Mouse (Mus musculus) lung, postnatal 0 days (tissue): ENCODE data around the gene Bicdl2. TPM values are rescaled to one million over a fixed set of nuclear protein-coding genes. Genes with fewer than 3 reads are reported as not detected.

ENCODE experiments used
- ATAC-seq: fragments of 200-750 bp; cut with Nextera tagmentation; 2 replicates; pipeline ENCODE4 v1.8.0; 2017; ENCODE audit warnings: moderate library complexity
- DNase-seq: peaks from one replicate; pipeline ENCODE4 v3.0.0-alpha.2; 2016; ENCODE audit warnings: low spot score
- H3K27ac ChIP-seq: fragments of 300-500 bp; sonication (generic); 2 replicates; pipeline ENCODE4 v1.5.1; 2014; ENCODE audit warnings: antibody characterized with exemption, mild to moderate bottlenecking, low read length, mixed read lengths
- H3K27me3 ChIP-seq: fragments of 300-500 bp; sonication (generic); replicated peaks from 2 replicates; pipeline ENCODE4 v1.6.1; 2014; ENCODE audit warnings: low read length, mixed read lengths; ENCODE audit not compliant: insufficient read depth
- H3K36me3 ChIP-seq: fragments of 300-500 bp; sonication (generic); 2 replicates; pipeline ENCODE4 v1.6.1; 2014; ENCODE audit warnings: low read length, mixed read lengths; ENCODE audit not compliant: insufficient read depth
- H3K4me1 ChIP-seq: fragments of 300-500 bp; sonication (generic); 2 replicates; pipeline ENCODE4 v1.6.1; 2014; ENCODE audit warnings: antibody characterized with exemption, low read depth, low read length, mixed read lengths; ENCODE audit not compliant: insufficient read depth
- H3K4me2 ChIP-seq: fragments of 300-500 bp; sonication (generic); replicated peaks from 2 replicates; pipeline ENCODE4 v1.6.1; 2014; ENCODE audit warnings: low read depth, mild to moderate bottlenecking, low read length, moderate library complexity, mixed read lengths
- H3K4me3 ChIP-seq: fragments of 300-500 bp; sonication (generic); 2 replicates; pipeline ENCODE4 v1.5.1; 2014; ENCODE audit warnings: low read depth, low read length
- H3K9ac ChIP-seq: fragments of 300-500 bp; sonication (generic); replicated peaks from 2 replicates; pipeline ENCODE4 v1.6.1; 2014; ENCODE audit warnings: low read depth, mild to moderate bottlenecking
- H3K9me3 ChIP-seq: fragments of 300-500 bp; sonication (generic); 2 replicates; pipeline ENCODE4 v1.6.1; 2016; ENCODE audit warnings: low read length, mixed read lengths
- CTCF ChIP-seq: IDR thresholded peaks from 2 replicates; pipeline ENCODE4 v1.5.1; 2016; ENCODE audit warnings: antibody characterized with exemption, mild to moderate bottlenecking
- EP300 ChIP-seq: IDR thresholded peaks from 2 replicates; pipeline ENCODE4 v1.6.1; 2016; ENCODE audit warnings: antibody characterized with exemption, mild to moderate bottlenecking, control low read depth
- WGBS: fragments of 180-500 bp; shearing (Covaris S2); extraction: QIAGEN DNeasy Blood & Tissue Kit; methylation state at CpG from one replicate; pipeline ENCODE4 v1.1.7; 2014; 5-methylcytosine and 5-hydroxymethylcytosine counted together
- polyA plus RNA-seq: library from polyadenylated mRNA; unstranded; fragments of >200 nt; fragmentation: Nextera tagmentation; extraction: Ambion mirVana; gene quantifications from 2 replicates; pipeline ENCODE4 v1.2.1, GENCODE M21; 2015

Bicdl2 gene
- polyA plus RNA-seq, 1 experiment from 2014 or later = 7.1 TPM

GRCm38 (mm10) chr17:23681086-23681485 lies 20.8 kb downstream of the Bicdl2 start:
- no peaks in the 10 kb centered on the region for H3K9me3 ChIP-seq
- peaks cover 14% of the 10 kb centered on the region; the same call in 1 of the 2 replicates for H3K27me3 ChIP-seq
- 46% methylated on average over 10 of the region's 10 CpGs for WGBS
- no peak overlapping the region for H3K27ac ChIP-seq
- DNase-seq = peak; percentile 70
- peaks cover 6% of the 10 kb centered on the region; the same call in 1 of the 2 replicates for H3K4me1 ChIP-seq
- H3K9ac ChIP-seq = no peak overlapping the region
- no peak overlapping the region for H3K4me2 ChIP-seq
- H3K36me3 ChIP-seq = no peaks in the 10 kb centered on the region
- H3K4me3 ChIP-seq = no peak overlapping the region
- TF ChIP-seq EP300 (no peak), CTCF (no peak)
- ATAC-seq = peak; percentile 40

- DNase-seq = no peak
- Histone ChIP-seq H3K4me3 (no peak overlapping the region), H3K4me2 (no peak overlapping the region), H3K27ac (no peak overlapping the region), H3K36me3 (no peaks in the 10 kb centered on the region), H3K9ac (no peak overlapping the region), H3K9me3 (no peaks in the 10 kb centered on the region), H3K27me3 (peaks cover 14% of the 10 kb centered on the region; the same call in 1 of the 2 replicates), H3K4me1 (peaks cover 6% of the 10 kb centered on the region; the same call in 1 of the 2 replicates)
- 31% methylated on average over 4 of the region's 4 CpGs for WGBS
- ATAC-seq = no peak
- TF ChIP-seq CTCF (no peak), EP300 (no peak)
These were observed 21.8 kb downstream of the Bicdl2 start for GRCm38 (mm10) chr17:23682092-23682491.

- Histone ChIP-seq H3K9me3 (no peaks in the 10 kb centered on the region), H3K27me3 (peaks cover 14% of the 10 kb centered on the region; the same call in 1 of the 2 replicates), H3K4me1 (peaks cover 3% of the 10 kb centered on the region; the same call in 1 of the 2 replicates), H3K36me3 (no peaks in the 10 kb centered on the region), H3K9ac (no peak overlapping the region), H3K4me2 (no peak overlapping the region), H3K4me3 (no peak overlapping the region), H3K27ac (no peak overlapping the region)
- TF ChIP-seq EP300 (no peak), CTCF (no peak)
- no peak for ATAC-seq
- no peak for DNase-seq
- 65% methylated on average over 3 of the region's 3 CpGs for WGBS
These were observed 22.2 kb downstream of the Bicdl2 start for GRCm38 (mm10) chr17:23682530-23682929.

GRCm38 (mm10) chr17:23683226-23683625 lies 22.9 kb downstream of the Bicdl2 start:
- TF ChIP-seq EP300 = no peak
- TF ChIP-seq CTCF = no peak
- ATAC-seq (no peak), DNase-seq (no peak)
- Histone ChIP-seq H3K36me3 (no peaks in the 10 kb centered on the region), H3K4me1 (no peaks in the 10 kb centered on the region), H3K27me3 (peaks cover 14% of the 10 kb centered on the region; the same call in 1 of the 2 replicates), H3K4me3 (no peak overlapping the region), H3K9ac (no peak overlapping the region), H3K27ac (no peak overlapping the region), H3K9me3 (no peaks in the 10 kb centered on the region), H3K4me2 (no peak overlapping the region)
- WGBS = 11% methylated on average over 15 of the region's 15 CpGs

- Histone ChIP-seq H3K36me3 (no peaks in the 10 kb centered on the region), H3K27me3 (peaks cover 14% of the 10 kb centered on the region; the same call in 1 of the 2 replicates), H3K27ac (no peak within 1 kb of the TSS), H3K9ac (no peak within 1 kb of the TSS), H3K9me3 (no peaks in the 10 kb centered on the region), H3K4me1 (no peaks in the 10 kb centered on the region), H3K4me3 (no peak within 1 kb of the TSS), H3K4me2 (no peak within 1 kb of the TSS)
- TF ChIP-seq CTCF (no peak), EP300 (no peak)
- ATAC-seq (0 out of 2 replicates have a peak, but pooled peaks have one; percentile 25), DNase-seq (no peak)
- WGBS = 20% methylated on average over 15 of the region's 15 CpGs
These were observed 23.8 kb downstream of the Bicdl2 start, which contains the start of gene Cldn9 for GRCm38 (mm10) chr17:23683856-23684672. Gene Cldn9 (minus strand): TSS chr17:23684026.

- DNase-seq = no peak
- Histone ChIP-seq H3K9ac (no peak overlapping the region), H3K4me3 (no peak overlapping the region), H3K27ac (no peak overlapping the region), H3K36me3 (no peaks in the 10 kb centered on the region), H3K4me2 (no peak overlapping the region), H3K27me3 (no peaks in the 10 kb centered on the region), H3K4me1 (no peaks in the 10 kb centered on the region), H3K9me3 (no peaks in the 10 kb centered on the region)
- ATAC-seq = no peak
- 52% methylated on average over 1 of the region's 1 CpGs for WGBS
- TF ChIP-seq EP300 = no peak
- TF ChIP-seq CTCF = no peak
These were observed 34.2 kb downstream of the Bicdl2 start for GRCm38 (mm10) chr17:23694491-23694890.
